In the genomic region with DNA sequence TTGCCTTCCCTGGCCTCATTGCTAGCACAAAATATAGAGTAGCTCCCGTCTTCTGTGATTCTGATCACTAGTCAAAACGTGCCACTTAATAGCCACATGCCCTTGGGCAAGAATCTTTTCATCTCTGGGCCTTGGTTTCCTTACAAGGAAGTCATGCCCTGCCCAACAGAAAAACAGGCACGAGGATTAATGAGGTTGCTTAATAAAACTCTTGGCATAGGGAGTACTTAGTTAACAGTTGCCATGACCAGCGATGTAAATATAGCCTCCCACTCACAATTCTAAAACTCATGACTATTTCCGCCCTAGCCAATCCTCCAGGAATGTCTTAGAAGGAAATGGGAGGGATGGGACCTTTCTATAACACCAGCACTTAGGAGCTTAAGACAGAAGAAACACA, we compare ENCODE assay signal across 23 mouse cellular contexts. TPM values are rescaled to one million over a fixed set of nuclear protein-coding genes. Genes with fewer than 3 reads are reported as not detected.
DNase-seq lines count a peak whose midpoint lies in the region; ATAC-seq and TF ChIP-seq lines count a peak whose summit lies in the region.
"Had no signal": no experiment of that assay in that cellular context is flagged by ENCODE, and none has a peak within 500 bp of the region (broad histone marks: within the 10 kb centered on the region; RNA-seq: fewer than 3 reads in every experiment).

No protein-coding gene starts in this region.

- peaks cover 4% of the 10 kb centered on the region; the same call in 1 of the 2 replicates for H3K4me1 ChIP-seq in heart, postnatal 0 days (ENCODE audit: control insufficient read depth, insufficient read depth)
- H3K4me1 ChIP-seq: hindbrain, embryonic 13.5 days; limb, embryonic 10.5 days; midbrain, embryonic 10.5 days had no signal

- peak; percentile 35 for DNase-seq in heart, postnatal 0 days (ENCODE audit: low spot score)
- no peak for DNase-seq in heart, postnatal 4 days
- peak; percentile 71 for DNase-seq in adipocyte (ENCODE audit: low spot score)
- DNase-seq in fat pad, adult 2 months (ENCODE audit: extremely low read depth, low read depth, low spot score), result peak; percentile 99
- DNase-seq in lung, postnatal 10 days, result peak; percentile 39
- DNase-seq in testis, postnatal 10 days (ENCODE audit: low spot score), result no peak
- no peak for DNase-seq in adrenal gland, postnatal 36 days
- DNase-seq: adrenal gland, postnatal 10 days; cerebellum, adult 8-10 months; heart, postnatal 10 days; kidney, adult 18-20 months; kidney, postnatal 14 days; thymus, postnatal 25 days had no signal

- no peaks in the 10 kb centered on the region for H3K27me3 ChIP-seq in heart, postnatal 0 days (ENCODE audit: control insufficient read depth, insufficient read depth, low read length)
- H3K27me3 ChIP-seq: hindbrain, embryonic 13.5 days had no signal

- H3K36me3 ChIP-seq in heart, postnatal 0 days (replicated peaks; ENCODE audit: control insufficient read depth, insufficient read depth, low read length), result no peaks in the 10 kb centered on the region
- H3K36me3 ChIP-seq: heart, embryonic 10.5 days; hindbrain, embryonic 13.5 days; limb, embryonic 10.5 days; midbrain, embryonic 10.5 days had no signal

- no peak overlapping the region for H3K9ac ChIP-seq in heart, postnatal 0 days (replicated peaks; ENCODE audit: low read depth, low read length)
- H3K9ac ChIP-seq: hindbrain, embryonic 13.5 days had no signal

- no peaks in the 10 kb centered on the region for H3K9me3 ChIP-seq in heart, postnatal 0 days (replicated peaks; ENCODE audit: control insufficient read depth, low read length)
- H3K9me3 ChIP-seq: heart, embryonic 10.5 days; hindbrain, embryonic 13.5 days; limb, embryonic 10.5 days; midbrain, embryonic 10.5 days had no signal

- no peak for TF ChIP-seq EP300 in heart, postnatal 0 days (IDR thresholded peaks at IDR 0.05; ENCODE audit: low read depth)

- TF ChIP-seq CTCF in heart, postnatal 0 days (IDR thresholded peaks at IDR 0.05; ENCODE audit: low read depth), result no peak

- no peak overlapping the region for H3K4me3 ChIP-seq in heart, postnatal 0 days (ENCODE audit: low read depth, low read length)
- H3K4me3 ChIP-seq: heart, embryonic 10.5 days; hindbrain, embryonic 13.5 days; limb, embryonic 10.5 days; midbrain, embryonic 10.5 days had no signal

- 56% methylated on average over 5 of the region's 5 CpGs for WGBS in heart, postnatal 0 days

- H3K27ac ChIP-seq in heart, postnatal 0 days (ENCODE audit: low read depth), result peak overlapping the region; percentile 51; the same call in 1 of the 2 replicates
- H3K27ac ChIP-seq: heart, embryonic 10.5 days; hindbrain, embryonic 13.5 days; limb, embryonic 10.5 days; midbrain, embryonic 10.5 days had no signal

- no peak for ATAC-seq in heart, postnatal 0 days (ENCODE audit: insufficient read depth, low read depth)
- ATAC-seq in erythroblast, adult 5-6 weeks (replicated peaks; ENCODE audit: low FRiP score, poor library complexity, severe bottlenecking), result no peak
- ATAC-seq: activated CD4-positive, CD25-positive, alpha-beta regulatory T cell, adult 4 months had no signal

- H3K4me2 ChIP-seq in heart, postnatal 0 days (ENCODE audit: low read depth, low read length), result no peak overlapping the region
- H3K4me2 ChIP-seq: hindbrain, embryonic 13.5 days had no signal

RNA-seq across cellular contexts. Expression of gene Cd93, which starts 8.1 kb away (rescaled TPM):
- total RNA-seq in heart, postnatal 0 days (2014; rRNA removed; ENCODE audit: low replicate concordance), result 106 and 120 TPM in 2 replicates
- polyA plus RNA-seq in heart, postnatal 0 days (2015; fragmentation: Nextera tagmentation; extraction: Ambion mirVana), result 21.1 and 21.2 TPM in 2 replicates
- total RNA-seq in heart, postnatal 4 days (2021), result 100 to 1,000 TPM; 160 to 168 TPM
- total RNA-seq in adrenal gland, postnatal 36 days (2021), result 10 to 100 TPM; 24.2 to 55.3 TPM
- total RNA-seq in erythroblast, adult 5-6 weeks (2015; ENCODE audit: low replicate concordance), result 8.8 and 14.2 TPM in 2 replicates
- total RNA-seq in erythroblast, adult 5-6 weeks (2017; ENCODE audit: low replicate concordance), result 9.1 and 9.4 TPM in 2 replicates
- total RNA-seq: MEL had no signal

RNA-seq across cellular contexts. Expression of gene Thbd, which starts 43.5 kb away (rescaled TPM):
- total RNA-seq in heart, postnatal 0 days (2014; rRNA removed; ENCODE audit: low replicate concordance), result 50.6 and 52.6 TPM in 2 replicates
- 15.6 and 16.5 TPM in 2 replicates for polyA plus RNA-seq in heart, postnatal 0 days (2015; fragmentation: Nextera tagmentation; extraction: Ambion mirVana)
- 10 to 100 TPM; 37.2 to 41.4 TPM for total RNA-seq in heart, postnatal 4 days (2021)
- total RNA-seq in adrenal gland, postnatal 36 days (2021), result 10 to 100 TPM; 20.5 to 34.7 TPM
- total RNA-seq in erythroblast, adult 5-6 weeks (2015; ENCODE audit: low replicate concordance), result 2.3 and 3.1 TPM in 2 replicates
- 2.9 and 4.7 TPM in 2 replicates for total RNA-seq in erythroblast, adult 5-6 weeks (2017; ENCODE audit: low replicate concordance)
- total RNA-seq: MEL had no signal

RNA-seq across cellular contexts. Expression of gene Sstr4, which starts 56.4 kb away (rescaled TPM):
- total RNA-seq in heart, postnatal 0 days (2014; rRNA removed; ENCODE audit: low replicate concordance), result 0.31 and 4.4 TPM in 2 replicates
- polyA plus RNA-seq in heart, postnatal 0 days (2015; fragmentation: Nextera tagmentation; extraction: Ambion mirVana), result 0.14 and 0.43 TPM in 2 replicates
- under 1 TPM; 0.79 to 0.81 TPM for total RNA-seq in heart, postnatal 4 days (2021)
- under 1 TPM in 1 of 2 experiments, not detected in 1; 0.36 TPM for total RNA-seq in adrenal gland, postnatal 36 days (2021)
- not detected in 2 replicates for total RNA-seq in erythroblast, adult 5-6 weeks (2015; ENCODE audit: low replicate concordance)
- total RNA-seq in erythroblast, adult 5-6 weeks (2017; ENCODE audit: low replicate concordance), result 0.77 TPM in 1 of 2 replicates, not detected in the other
- total RNA-seq: liver, adult 2 months; MEL had no signal
- polyA plus RNA-seq: activated CD4-positive, CD25-positive, alpha-beta regulatory T cell, adult 4 months; C2C12; liver, adult 2 months; liver, embryonic 16.5 days had no signal

Comparison
In these comparisons a context has a peak if more than half of its experiments do, and no peak if none do; other contexts are left out.
1. DNase-seq: peak in heart, postnatal 0 days (single experiment), adipocyte (single experiment), fat pad, adult 2 months (single experiment) and lung, postnatal 10 days (single experiment); none in heart, postnatal 4 days (single experiment), testis, postnatal 10 days (single experiment) and adrenal gland, postnatal 36 days (0 of 2).